Mouse (Mus musculus): ENCODE data around the gene Atp13a2.

Atp13a2 gene

DNA sequence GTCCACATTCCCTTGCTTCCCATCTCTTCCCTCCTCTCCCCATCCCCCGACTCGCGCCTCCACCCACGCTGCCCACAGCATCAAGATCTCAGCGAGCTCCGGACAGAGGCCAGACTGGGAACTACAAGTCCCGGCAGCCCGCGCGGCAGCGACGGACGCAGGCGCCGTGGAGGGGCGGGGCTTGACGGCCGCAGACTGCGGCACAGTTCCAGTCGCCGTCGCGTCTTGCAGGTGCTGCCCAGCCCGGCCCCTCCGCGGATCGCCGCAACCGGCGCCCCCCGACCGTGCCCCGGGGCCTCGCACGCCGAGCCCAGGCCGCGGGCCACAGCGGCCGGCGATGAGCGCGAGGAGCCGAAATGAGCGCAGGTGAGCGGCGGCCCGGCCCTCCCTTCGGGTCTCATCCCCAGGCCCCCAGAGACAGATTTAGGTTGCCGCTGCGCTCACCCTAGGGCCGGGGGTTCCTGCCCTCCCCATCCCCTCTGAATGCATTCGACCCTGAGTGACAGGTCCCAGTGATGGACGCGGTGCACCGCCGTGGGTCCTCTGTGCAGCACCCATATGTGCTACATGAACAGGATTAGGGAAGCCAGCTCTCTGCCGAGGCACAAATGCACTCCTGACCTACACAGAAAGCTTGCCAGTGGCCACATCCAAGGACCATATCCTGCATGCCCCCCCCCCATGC lies at the start of gene Atp13a2:
Atp13a2 (plus strand) TSS at position 163 of the 685 bp plus-strand sequence.
- in situ Hi-C loops (cut with MboI, MseI): no loop called here

DNA sequence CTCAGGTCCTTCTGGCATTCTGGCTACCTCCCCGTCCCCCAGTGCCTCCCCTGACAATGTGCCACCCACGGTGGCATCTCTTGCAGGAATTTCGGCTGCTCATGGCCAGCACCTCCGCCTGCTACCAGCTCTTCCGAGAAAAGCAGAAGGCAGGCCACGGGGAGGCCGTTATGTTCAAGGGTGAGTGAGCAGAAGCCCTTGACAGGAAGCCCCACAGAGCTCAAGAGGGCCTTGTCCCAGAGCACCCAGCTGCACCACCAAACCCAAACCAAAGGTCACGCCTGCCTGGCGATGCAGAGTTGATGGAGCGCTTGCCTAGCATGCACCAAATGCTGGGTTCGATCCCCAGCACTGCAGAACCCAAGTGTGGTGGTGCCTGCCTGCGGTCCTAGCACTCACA lies 42.3 kb upstream of the Atp13a2 start:
- in situ Hi-C loops (cut with MboI, MseI): no loop called here

DNA sequence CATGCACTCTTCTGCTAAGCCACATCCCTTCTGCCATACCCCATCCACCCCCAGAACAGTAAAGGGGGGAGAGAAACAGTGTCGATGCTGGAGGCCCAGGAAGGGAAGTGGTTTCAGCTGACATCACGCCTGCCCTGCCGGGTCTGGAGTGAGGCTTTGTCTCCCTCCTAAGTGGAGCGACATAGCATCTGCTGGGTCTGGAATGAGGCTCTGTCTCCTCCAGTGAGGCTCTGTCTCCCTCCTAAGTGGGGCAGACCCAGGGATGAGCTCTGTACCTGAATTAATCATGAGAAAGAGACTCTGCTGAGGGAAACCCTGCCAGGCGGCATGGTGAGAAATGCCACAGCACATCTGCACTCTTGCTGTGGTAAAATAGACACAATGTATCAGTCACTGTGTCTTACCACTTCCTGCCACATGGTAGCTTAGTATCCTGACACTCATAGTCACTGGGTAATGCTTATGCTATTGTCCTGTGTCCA lies 41.7 kb upstream of the Atp13a2 start:
- in situ Hi-C loops (cut with MboI, MseI): no loop called here

DNA sequence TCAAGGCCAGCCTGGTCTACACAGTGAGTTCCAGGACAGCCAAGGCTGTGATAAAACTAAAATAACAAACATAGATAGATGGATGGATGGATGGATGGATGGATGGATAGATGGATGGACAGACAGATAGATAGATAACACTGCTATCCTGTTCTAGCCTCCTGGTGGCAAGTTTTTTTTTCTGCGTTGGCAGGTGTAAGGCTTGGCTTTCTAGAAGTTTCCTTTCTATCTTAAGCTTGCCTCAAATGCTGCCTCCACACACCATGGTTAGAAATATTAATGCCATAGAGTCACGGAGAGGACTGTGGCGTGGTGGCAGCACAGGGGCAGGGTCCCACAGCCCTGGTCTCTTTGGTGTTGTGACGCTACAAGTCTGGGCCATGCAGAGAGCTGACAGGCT lies 41.1 kb upstream of the Atp13a2 start:
- in situ Hi-C loops (cut with MboI, MseI): no loop called here

DNA sequence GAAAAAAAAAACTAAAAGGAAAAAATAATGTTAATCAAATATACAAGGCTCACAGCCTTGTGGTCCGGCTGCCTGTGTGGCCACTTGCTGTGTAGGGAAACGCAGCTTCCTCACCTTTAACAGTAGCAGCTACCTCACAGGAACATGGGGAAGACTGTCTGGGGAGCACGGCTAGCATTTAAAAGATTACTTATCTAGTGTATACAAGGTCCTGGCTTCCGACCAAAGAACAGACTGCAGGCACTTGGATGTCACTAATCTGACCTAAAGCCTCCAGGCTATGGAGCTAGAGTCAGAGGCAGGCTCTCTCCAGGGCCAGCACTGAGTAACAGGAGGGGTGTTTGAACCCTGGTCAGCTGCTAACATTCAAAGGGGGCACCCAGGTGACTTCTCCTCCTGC lies 40.6 kb upstream of the Atp13a2 start:
- in situ Hi-C loops (cut with MboI, MseI): no loop called here

DNA sequence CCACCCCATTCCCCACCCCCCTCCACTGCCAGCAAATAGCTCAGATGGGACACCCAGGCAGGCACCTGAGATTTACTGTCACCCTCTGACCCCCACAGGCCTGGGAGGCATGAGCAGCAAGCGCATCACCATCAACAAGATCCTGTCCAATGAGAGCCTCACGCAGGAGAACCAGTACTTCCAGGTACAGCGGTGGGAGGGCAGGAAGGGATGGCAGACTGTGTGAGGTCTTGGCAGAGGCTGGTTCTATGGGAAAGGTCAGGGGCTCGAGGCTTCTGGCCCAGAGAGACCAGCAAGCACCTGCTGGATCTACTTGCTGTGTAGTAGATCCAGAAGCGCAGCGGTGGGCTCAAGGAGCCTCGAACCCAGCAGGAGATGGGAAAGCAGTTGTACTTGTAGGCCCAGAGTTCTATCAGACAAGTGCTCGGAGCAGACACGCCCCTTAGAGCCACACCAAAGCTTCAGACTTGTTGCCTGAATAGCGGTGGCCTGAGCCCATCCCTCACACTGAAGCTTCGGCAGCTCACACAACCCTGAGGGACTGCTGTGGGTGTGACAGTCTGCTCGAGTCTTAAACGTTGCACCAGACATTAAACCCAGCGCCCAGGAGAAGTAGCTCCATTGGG lies 40.0 kb upstream of the Atp13a2 start:
- in situ Hi-C loops (cut with MboI, MseI): no loop called here

DNA sequence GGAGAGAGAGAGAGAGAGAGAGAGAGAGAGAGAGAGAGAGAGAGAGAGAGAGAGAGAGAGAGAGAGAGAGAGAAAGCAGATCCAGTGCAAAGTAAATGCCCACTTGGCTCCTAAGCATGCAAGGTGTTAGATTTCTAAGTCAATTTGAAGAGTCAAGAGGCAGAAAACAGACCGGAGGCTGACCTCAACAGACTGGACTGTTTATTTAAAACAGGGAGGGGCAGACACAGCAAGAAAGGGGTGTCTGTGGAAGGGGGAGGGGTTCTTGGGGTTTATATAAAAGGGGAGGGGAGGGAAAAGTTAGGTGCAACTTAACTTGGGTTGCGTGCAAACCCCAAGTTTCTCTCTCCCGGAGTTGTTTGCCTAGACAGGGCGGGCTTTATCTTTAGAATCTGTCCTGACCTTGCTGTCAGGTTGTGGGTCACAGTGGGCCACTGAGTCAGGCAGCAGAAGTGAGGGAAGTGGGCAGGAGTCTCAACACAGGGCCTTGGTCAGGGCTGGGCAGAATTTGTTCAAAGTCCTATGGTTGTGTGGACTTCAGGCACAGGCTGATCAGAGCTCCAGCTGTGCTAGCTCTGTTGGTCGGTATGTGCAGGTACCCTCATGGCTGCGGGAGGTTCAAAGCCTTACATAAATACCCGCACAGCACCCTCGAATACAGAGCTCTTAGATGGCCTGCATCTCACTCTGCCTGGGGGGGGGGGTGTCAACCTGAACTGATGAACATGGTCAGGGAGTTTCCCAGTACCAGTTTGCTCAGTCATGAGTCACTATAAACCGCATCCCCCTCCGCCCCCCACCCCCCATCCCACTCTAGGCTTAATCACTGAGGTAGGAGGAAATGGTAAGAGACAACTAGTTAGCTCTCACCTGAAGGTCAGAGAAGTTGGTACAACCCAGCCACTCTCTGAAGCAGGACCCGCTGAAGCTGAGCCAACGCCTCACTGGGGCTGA lies 38.9 kb upstream of the Atp13a2 start:
- in situ Hi-C loops (cut with MboI, MseI): no loop called here

DNA sequence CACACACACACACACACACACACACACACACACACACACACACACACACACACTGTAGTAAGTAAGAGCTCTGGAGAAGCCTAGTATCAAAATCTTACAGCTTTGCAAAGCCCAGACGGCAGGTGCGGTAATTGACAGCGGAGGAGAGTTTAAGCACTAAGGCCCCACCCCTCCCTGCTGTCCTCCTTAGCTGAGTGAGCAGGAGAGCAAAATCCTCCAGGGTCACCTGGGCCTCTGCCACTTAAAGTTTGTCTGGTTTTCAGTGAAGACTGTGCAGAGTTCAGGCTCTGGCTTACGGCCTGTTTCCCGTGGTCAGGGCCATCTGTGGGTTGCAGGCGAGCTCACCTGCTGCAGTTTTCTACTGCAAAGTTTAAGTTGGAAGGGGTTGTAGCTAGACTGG lies 38.2 kb upstream of the Atp13a2 start:
- in situ Hi-C loops (cut with MboI, MseI): no loop called here

DNA sequence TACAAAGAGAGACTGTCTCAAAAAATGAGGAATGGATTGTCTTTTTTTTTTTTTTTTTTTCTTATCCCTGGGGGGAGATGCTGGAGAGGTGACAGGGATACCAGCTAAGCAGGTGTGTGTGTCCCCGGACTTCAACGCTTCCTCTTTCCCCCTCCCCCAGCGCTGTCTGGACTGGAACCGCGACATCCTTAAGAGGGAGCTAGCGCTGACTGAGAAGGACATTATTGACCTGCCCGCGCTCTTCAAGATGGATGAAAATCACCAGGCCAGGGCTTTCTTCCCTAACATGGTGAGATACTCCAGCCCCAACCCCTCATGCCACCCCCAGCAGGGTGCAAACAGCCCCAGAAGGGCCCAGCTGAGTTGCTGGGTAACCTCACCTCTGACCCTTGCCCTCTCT lies 37.6 kb upstream of the Atp13a2 start:
- in situ Hi-C loops (cut with MboI, MseI): no loop called here

DNA sequence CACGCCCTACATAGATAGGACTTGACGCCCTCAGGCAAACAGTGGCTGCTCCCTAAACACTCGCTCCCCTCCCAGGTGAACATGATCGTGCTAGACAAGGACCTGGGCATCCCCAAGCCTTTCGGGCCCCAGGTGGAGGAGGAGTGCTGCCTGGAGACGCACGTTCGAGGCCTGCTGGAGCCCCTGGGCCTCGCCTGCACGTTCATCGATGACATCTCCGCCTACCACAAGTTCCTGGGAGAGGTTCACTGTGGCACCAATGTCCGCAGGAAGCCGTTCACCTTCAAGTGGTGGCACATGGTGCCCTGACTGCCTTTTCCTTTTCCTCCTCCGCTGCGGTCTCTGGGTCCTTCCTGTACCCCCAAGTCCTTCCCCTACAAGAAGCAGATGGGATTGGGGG lies 37.1 kb upstream of the Atp13a2 start:
- in situ Hi-C loops (cut with MboI, MseI): loop anchor here (10.0 to 25.0 kb wide), 2 partner anchors 45 to 1362 kb away; partner anchors contain the start of gene Padi2

DNA sequence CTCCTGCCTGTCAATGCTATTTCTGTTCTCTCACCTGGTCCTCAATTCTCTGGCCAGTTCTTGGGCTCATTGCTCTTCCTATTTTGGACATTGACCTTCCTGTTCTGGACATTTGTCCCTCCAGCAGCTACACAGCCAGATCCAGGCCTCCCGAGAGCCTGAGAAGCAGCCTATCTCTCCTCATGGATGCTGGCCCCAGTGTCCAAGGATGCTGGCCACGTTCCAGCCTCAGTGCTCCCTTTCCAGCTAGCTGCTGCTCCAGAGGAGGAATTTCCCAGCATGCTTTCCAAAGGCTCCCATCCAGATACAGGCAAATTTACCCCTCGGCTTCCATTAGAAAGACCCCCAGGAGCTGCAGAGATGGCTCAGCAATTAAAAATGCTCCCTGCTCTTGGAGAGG lies 36.1 kb upstream of the Atp13a2 start:
- in situ Hi-C loops (cut with MboI, MseI): loop anchor here (10.0 to 25.0 kb wide), 2 partner anchors 46 to 1363 kb away; partner anchors contain the start of gene Padi2

DNA sequence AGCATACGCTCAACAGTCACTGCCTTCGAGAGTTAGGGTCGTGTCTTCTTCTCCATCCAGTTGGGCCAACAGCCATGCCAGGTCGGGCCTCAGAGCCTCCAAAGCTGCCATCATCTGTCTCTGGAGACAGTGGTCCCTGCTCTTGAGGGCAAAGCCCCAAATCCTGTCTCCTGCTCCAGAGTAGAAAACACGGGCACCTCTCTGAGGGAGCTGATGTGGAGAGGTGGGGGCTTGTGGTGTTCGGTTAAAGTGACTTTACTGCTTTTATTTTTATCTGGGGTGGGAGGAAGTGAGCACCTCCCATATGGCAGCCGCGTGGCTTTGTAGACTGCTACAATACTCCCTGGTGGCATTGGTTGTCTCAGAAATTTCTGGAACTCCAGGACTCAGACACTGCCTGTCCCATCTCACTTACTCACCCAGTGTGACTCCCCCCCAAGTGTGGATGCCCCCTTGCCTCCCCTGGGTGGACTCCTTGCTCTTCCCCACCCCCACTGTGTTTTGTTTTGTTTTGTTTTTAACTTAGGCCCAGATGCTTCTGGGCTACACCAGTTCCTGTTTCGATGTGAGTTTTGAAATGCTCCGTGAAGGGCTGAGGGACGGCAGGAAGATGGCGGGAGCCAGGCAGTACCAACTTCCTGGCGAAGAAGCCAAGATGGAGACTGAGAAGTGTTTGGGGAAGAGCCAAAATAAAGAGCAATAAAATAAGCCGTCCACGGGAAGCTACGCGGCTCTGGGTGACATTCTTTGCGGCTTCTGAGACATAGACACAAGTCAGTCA lies 34.6 kb upstream of the Atp13a2 start:
- in situ Hi-C loops (cut with MboI, MseI): loop anchor here (10.0 to 25.0 kb wide), 2 partner anchors 47 to 1365 kb away; partner anchors contain the start of gene Padi2

DNA sequence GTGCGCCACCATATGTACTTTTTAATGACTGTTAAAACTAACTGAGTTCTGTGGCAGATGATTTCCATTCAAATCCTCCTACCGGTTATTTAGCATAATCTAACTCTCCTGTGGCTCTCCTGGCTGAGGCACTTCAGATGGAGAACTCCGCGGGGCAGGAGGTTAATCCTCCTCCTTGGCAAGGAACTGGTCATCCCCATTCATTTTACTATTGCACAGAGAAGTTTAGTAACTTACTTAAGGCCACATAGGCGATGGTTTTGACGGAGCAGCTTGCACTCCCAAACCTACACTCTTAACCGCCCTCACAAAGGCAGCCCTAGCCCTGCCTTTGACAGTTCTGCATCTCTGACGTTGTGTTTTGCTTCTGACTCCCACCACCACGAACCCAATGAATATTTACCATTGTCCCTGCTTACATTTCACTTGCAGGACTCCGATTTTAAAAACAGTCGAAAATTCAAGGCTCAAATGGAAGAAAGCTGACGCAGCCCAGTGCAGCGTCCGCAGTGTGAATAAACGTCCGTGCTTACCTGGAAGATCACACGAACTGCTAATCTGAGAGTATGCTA lies 29.5 kb upstream of the Atp13a2 start:
- in situ Hi-C loops (cut with MboI, MseI): loop anchor here (5.0 to 25.0 kb wide), 3 partner anchors 52 to 1370 kb away; partner anchors contain the start of gene Padi2

DNA sequence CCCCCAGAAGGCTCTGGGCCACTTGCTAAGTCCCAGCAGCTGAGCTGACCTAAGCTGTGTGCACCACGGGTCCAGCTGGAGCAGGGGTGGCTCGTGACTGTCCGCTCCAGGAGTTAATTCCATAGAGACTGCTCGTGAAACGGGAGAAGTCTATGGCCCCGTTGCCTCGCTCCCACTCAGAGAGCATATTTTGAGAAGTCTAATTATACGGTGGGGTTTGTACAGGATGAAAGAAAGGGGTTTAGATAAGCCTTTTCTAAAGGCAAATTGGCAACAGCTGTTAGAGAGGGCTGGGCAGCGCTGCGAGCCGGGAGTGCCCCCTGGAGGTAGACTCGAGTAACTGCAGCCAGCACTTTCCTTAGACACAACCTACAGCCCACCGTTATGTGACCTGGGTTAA lies 28.9 kb upstream of the Atp13a2 start:
- in situ Hi-C loops (cut with MboI, MseI): loop anchor here (5.0 to 25.0 kb wide), 3 partner anchors 53 to 1370 kb away; partner anchors contain the start of gene Padi2

DNA sequence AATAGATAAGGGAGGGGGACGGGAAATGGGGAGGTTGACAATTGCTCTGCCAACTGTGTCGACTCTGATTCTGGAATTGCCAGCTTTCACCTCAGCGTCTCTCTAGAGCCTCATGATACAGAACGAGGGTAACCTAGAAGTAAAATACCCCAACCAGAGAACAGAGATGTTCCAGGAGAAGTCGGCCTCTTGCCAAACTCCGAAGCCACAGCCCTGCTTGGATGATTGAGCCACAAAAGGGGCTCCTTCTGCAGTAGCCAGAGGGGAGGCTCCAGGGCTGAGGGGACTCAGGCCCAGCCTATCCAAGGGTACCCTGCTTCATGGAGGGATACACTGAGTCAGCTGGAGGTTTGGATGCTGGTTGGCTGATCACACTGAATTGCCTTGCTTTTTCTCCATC lies 28.4 kb upstream of the Atp13a2 start:
- in situ Hi-C loops (cut with MboI, MseI): loop anchor here (5.0 to 25.0 kb wide), 3 partner anchors 54 to 1371 kb away; partner anchors contain the start of gene Padi2

DNA sequence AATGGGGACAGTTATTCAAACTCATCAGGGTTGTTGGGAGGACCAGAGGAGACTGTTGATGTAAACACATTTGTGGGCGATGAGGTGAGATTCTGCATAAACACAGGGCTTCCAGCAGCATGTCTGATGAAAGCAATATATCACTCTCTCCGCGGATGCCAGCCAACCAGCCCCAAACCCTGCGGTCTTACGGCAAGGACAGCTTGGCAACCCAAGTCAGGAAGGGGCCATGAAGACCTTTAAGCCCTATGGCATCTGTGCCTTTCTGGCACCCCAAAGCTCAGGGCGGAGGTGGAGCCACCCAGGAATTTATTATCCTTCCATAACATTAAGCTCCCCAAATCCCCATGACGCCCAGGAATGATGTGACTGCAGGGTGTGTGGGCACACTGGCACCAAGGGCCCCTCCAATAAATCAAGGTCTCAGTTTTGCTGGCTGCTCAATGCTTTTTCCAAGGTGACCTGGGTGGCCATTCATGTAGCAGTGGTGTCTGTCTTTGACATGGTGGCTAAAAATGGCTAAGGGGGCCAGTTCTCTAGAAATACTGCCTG lies 27.5 kb upstream of the Atp13a2 start:
- in situ Hi-C loops (cut with MboI, MseI): loop anchor here (5.0 to 25.0 kb wide), 3 partner anchors 54 to 1372 kb away; partner anchors contain the start of gene Padi2

DNA sequence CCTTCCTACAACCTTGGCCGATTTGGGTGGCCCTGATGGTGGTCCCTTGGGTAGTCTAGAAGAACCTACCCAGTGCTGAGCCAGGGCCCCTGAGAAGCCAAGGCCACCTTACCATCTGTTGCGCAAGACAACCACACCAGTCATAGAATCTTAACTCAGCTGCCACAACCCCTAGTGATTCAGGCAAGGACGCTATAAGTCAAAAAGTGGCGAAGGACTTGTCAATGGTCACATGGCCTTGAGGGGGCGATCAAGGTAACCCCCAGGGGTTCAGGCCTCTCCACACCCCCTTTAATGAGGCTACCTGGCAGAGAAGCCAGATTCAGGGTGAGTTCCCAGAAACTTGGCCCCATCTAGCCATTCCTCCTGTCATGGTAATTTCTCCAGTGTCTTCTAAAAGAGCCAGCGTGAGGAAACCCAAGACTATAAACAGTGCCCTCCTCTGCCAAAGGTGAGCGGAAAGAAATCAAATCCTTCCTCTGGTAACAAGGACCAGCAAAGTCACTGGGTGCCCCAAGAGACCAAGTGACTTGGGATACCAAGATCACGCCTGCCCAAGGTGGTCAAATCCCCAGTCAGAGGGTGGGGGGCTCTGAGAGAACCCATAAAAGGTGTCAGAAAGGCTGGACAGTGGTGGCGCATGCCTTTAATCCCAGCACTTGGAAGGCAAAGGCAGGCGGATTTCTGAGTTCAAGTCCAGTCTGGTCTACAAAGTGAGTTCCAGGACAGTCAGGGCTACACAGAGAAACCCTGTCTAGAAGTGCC lies 26.8 kb upstream of the Atp13a2 start:
- in situ Hi-C loops (cut with MboI, MseI): loop anchor here (5.0 to 25.0 kb wide), 3 partner anchors 55 to 1373 kb away; partner anchors contain the start of gene Padi2

DNA sequence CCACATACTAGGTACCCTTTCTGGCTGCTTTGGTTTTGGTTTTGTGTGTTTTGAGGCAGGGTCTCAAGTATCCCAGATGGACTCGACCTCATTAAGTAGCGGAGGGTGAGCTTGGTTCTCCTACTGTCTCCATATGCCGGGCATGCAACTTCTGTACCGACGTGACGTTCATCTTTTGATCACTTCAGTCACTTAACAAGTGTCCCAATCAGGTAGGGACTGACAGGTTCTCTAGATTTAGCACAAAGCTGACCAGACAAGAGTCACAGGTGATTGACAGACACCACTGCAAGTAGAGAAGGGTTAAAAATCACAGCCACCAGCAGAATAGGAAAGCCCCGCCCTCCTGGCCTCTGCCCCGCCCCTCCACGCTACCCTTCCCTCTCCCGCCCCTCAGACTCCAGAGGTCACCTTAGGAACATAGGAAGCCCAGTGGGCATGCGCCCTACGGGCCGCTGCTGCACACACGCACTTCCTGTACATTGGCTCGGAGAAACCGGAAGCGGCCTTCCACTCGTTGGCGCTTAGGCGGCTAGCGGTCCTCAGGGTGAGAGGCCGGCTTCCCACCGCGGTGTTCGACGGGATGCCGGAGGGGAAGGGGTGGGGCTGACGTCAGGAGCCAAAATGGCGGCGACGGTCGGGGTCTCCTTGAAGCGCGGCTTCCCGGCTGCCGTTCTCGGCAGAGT lies 25.7 kb upstream of the Atp13a2 start, which contains the start of gene Sdhb:
Sdhb (plus strand) TSS at position 423 of the 686 bp plus-strand sequence.
- in situ Hi-C loops (cut with MboI, MseI): loop anchor here (25.0 kb wide), 1 partner anchor 1374 kb away; no protein-coding TSS in a partner anchor

All from regulatory T cell (primary cell).